Mouse (Mus musculus) G1E (cell line): ENCODE data around the gene Lrmda.

Experiments
- CTCF ChIP-seq: IDR thresholded peaks from 2 replicates; pipeline ENCODE4 v1.5.1; 2012; ENCODE audit warnings: low read depth, low read length, inconsistent platforms, mixed read lengths
- GATA1 ChIP-seq: IDR thresholded peaks from 2 replicates; pipeline ENCODE4 v1.6.1; 2012; ENCODE audit warnings: borderline replicate concordance, low read length, inconsistent platforms, mixed read lengths
- POLR2AphosphoS5 ChIP-seq: IDR thresholded peaks from 2 replicates; pipeline ENCODE4 v1.6.1; 2012; ENCODE audit warnings: low read depth, low read length, inconsistent platforms; ENCODE audit not compliant: insufficient replicate concordance
- TAL1 ChIP-seq: conservative IDR thresholded peaks from 2 replicates; pipeline ENCODE4 v1.6.1; 2012; ENCODE audit warnings: low read depth, low read length, inconsistent platforms, mixed read lengths

DNA sequence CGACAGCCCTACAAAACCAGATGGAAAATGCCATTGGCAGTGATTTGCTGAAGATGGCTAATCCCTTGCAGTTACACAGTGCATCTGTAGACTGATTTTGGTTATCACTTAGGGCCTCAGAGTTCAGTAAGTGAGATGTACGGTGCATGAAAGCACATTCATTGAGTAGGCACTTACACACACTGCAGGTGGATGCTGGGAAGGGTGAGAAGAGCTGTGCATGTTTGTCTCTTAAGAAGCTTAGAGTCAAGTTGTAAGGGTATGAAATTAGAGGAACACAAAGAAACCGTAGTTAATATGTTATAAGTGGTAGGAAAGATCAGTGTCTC lies 798.7 kb downstream of the Lrmda start:
- TF ChIP-seq CTCF (no peak), POLR2AphosphoS5 (no peak), TAL1 (no peak), GATA1 (no peak)
